Mouse (Mus musculus): ENCODE measurements around the gene Rap1b. TPM values are rescaled to one million over a fixed set of nuclear protein-coding genes. Genes with fewer than 3 reads are reported as not detected.

Gene Rap1b
- polyA plus RNA-seq, 1 experiment from 2014 or later, result 174 TPM

- Histone ChIP-seq H3K4me2 (ENCODE audit: low read length) (no peak overlapping the region), H3K9ac (ENCODE audit: low read depth, low read length) (no peak overlapping the region), H3K4me1 (replicated peaks; ENCODE audit: insufficient read depth, low read length) (no peaks in the 10 kb centered on the region), H3K36me3 (ENCODE audit: insufficient read depth, low read length) (peaks cover 61% of the 10 kb centered on the region; the same call in 1 of the 2 replicates), H3K9me3 (replicated peaks; ENCODE audit: low read length) (no peaks in the 10 kb centered on the region), H3K27ac (no peak overlapping the region), H3K4me3 (replicated peaks; ENCODE audit: low read depth, low read length) (no peak overlapping the region), H3K27me3 (ENCODE audit: insufficient read depth, low read length) (no peaks in the 10 kb centered on the region)
- TF ChIP-seq CTCF (IDR thresholded peaks at IDR 0.05; ENCODE audit: low read depth), result no peak
- WGBS, result 96% methylated on average over 17 of the region's 17 CpGs
- ATAC-seq (replicated peaks; ENCODE audit: low FRiP score, low read depth), result no peak
- DNase-seq (ENCODE audit: low spot score), result no peak
Measured at GRCm38 (mm10) chr10:117777501-117778327, 68.1 kb downstream of the Rap1b start.

GRCm38 (mm10) chr10:117777103-117777470, 68.7 kb downstream of the Rap1b start:
- Histone ChIP-seq H3K36me3 (ENCODE audit: insufficient read depth, low read length) (peaks cover 63% of the 10 kb centered on the region; the same call in 1 of the 2 replicates), H3K27me3 (ENCODE audit: insufficient read depth, low read length) (no peaks in the 10 kb centered on the region), H3K4me2 (ENCODE audit: low read length) (no peak overlapping the region), H3K27ac (no peak overlapping the region), H3K4me1 (replicated peaks; ENCODE audit: insufficient read depth, low read length) (no peaks in the 10 kb centered on the region), H3K9me3 (replicated peaks; ENCODE audit: low read length) (no peaks in the 10 kb centered on the region), H3K4me3 (replicated peaks; ENCODE audit: low read depth, low read length) (no peak overlapping the region), H3K9ac (ENCODE audit: low read depth, low read length) (no peak overlapping the region)
- ATAC-seq (replicated peaks; ENCODE audit: low FRiP score, low read depth) (no peak), DNase-seq (ENCODE audit: low spot score) (no peak)
- TF ChIP-seq CTCF (IDR thresholded peaks at IDR 0.05; ENCODE audit: low read depth), result no peak
- WGBS, result 100% methylated on average over 3 of the region's 3 CpGs

- Histone ChIP-seq H3K9me3 (replicated peaks; ENCODE audit: low read length) (no peaks in the 10 kb centered on the region), H3K4me1 (replicated peaks; ENCODE audit: insufficient read depth, low read length) (no peaks in the 10 kb centered on the region), H3K36me3 (ENCODE audit: insufficient read depth, low read length) (peaks cover 60% of the 10 kb centered on the region; the same call in 1 of the 2 replicates), H3K9ac (ENCODE audit: low read depth, low read length) (no peak overlapping the region), H3K4me2 (ENCODE audit: low read length) (no peak overlapping the region), H3K27me3 (ENCODE audit: insufficient read depth, low read length) (no peaks in the 10 kb centered on the region), H3K4me3 (replicated peaks; ENCODE audit: low read depth, low read length) (no peak overlapping the region), H3K27ac (no peak overlapping the region)
- TF ChIP-seq CTCF (IDR thresholded peaks at IDR 0.05; ENCODE audit: low read depth), result no peak
- no peak for ATAC-seq (replicated peaks; ENCODE audit: low FRiP score, low read depth)
- no peak for DNase-seq (ENCODE audit: low spot score)
- WGBS, result 91% methylated on average over 12 of the region's 12 CpGs
Measured at GRCm38 (mm10) chr10:117776281-117777102, 69.3 kb downstream of the Rap1b start.

GRCm38 (mm10) chr10:117775401-117776144, 70.3 kb downstream of the Rap1b start:
- peaks cover 61% of the 10 kb centered on the region; the same call in 1 of the 2 replicates for H3K36me3 ChIP-seq (ENCODE audit: insufficient read depth, low read length)
- no peak for TF ChIP-seq CTCF (IDR thresholded peaks at IDR 0.05; ENCODE audit: low read depth)
- WGBS, result 81% methylated on average over 6 of the region's 6 CpGs

GRCm38 (mm10) chr10:117774817-117775120, 71.1 kb downstream of the Rap1b start:
- H3K36me3 ChIP-seq (ENCODE audit: insufficient read depth, low read length), result peaks cover 66% of the 10 kb centered on the region; the same call in 1 of the 2 replicates
- no peak overlapping the region for H3K9ac ChIP-seq (ENCODE audit: low read depth, low read length)
- no peak overlapping the region for H3K4me3 ChIP-seq (replicated peaks; ENCODE audit: low read depth, low read length)
- no peak for TF ChIP-seq CTCF (IDR thresholded peaks at IDR 0.05; ENCODE audit: low read depth)
- H3K27ac ChIP-seq, result no peak overlapping the region
- H3K4me2 ChIP-seq (ENCODE audit: low read length), result no peak overlapping the region
- ATAC-seq (replicated peaks; ENCODE audit: low FRiP score, low read depth), result no peak
- no peaks in the 10 kb centered on the region for H3K27me3 ChIP-seq (ENCODE audit: insufficient read depth, low read length)
- no peaks in the 10 kb centered on the region for H3K9me3 ChIP-seq (replicated peaks; ENCODE audit: low read length)
- no peaks in the 10 kb centered on the region for H3K4me1 ChIP-seq (replicated peaks; ENCODE audit: insufficient read depth, low read length)
- 91% methylated on average over 1 of the region's 1 CpGs for WGBS
- DNase-seq (ENCODE audit: low spot score), result no peak

More at GRCm38 (mm10) chr10:117775401-117776144, 70.3 kb downstream of the Rap1b start:
- DNase-seq (ENCODE audit: low spot score) (no peak), ATAC-seq (replicated peaks; ENCODE audit: low FRiP score, low read depth) (no peak)
- Histone ChIP-seq H3K4me2 (ENCODE audit: low read length) (no peak overlapping the region), H3K4me1 (replicated peaks; ENCODE audit: insufficient read depth, low read length) (no peaks in the 10 kb centered on the region), H3K9ac (ENCODE audit: low read depth, low read length) (no peak overlapping the region), H3K4me3 (replicated peaks; ENCODE audit: low read depth, low read length) (no peak overlapping the region), H3K27ac (no peak overlapping the region), H3K27me3 (ENCODE audit: insufficient read depth, low read length) (no peaks in the 10 kb centered on the region), H3K9me3 (replicated peaks; ENCODE audit: low read length) (no peaks in the 10 kb centered on the region)

Data from kidney, postnatal 0 days (tissue).